Mouse (Mus musculus) megakaryocyte, adult 5-6 weeks (primary cell): Measurements from ENCODE around the gene Sec14l3. TPM values are rescaled to one million over a fixed set of nuclear protein-coding genes. Genes with fewer than 3 reads are reported as not detected.
"Not testable (repeated sequence)": the region's sequence is repeated elsewhere in the genome, so short reads cannot be mapped to it uniquely, and the experiment has no call there.

Experiments
- ATAC-seq: 2 replicates; pipeline ENCODE4 v1.8.0; 2016; ENCODE audit warnings: mild to moderate bottlenecking, inconsistent platforms; ENCODE audit not compliant: poor library complexity, severe bottlenecking
- total RNA-seq, 2 experiments: library from RNA; stranded (forward) in 1 of 2; stranded (reverse) in 1 of 2; fragments of 153-499, 151-499 nt in 1 of 2; fragments of 221-1000, 200-1000 nt in 1 of 2; gene quantifications; 2 replicates each; pipeline versions ENCODE4 v1.2.3 to v1.2.4; 2015 to 2017

The Sec14l3 gene
- not detected in 2 replicates for total RNA-seq (2015)
- not detected in 2 replicates for total RNA-seq (2017)

DNA sequence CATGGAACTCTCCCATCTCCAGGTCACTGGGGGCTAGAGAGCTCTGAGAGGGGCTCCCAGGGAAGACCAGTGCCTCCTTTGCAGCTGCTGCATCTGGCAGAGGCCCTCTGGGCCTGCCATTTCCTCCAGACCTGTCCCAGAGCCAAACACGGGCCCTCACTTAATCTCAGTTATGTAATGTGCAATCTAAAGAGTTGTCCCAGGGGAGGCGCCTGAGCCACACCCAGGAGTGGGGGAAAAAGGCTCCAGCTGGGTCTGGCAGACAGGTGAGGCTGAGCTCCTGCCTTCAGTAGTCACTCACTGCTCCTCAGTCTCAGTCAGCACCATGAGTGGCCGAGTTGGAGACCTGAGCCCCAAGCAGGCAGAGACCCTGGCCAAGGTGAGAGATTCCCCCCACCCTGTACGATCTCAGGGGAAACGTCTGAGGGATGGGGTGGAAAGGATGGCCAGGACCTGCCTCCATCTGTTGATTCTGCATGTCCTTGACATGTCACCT lies at the start of gene Sec14l3:
Gene Sec14l3 (plus strand): TSS at position 215 of the 496 bp plus-strand sequence.
- no peak for ATAC-seq

DNA sequence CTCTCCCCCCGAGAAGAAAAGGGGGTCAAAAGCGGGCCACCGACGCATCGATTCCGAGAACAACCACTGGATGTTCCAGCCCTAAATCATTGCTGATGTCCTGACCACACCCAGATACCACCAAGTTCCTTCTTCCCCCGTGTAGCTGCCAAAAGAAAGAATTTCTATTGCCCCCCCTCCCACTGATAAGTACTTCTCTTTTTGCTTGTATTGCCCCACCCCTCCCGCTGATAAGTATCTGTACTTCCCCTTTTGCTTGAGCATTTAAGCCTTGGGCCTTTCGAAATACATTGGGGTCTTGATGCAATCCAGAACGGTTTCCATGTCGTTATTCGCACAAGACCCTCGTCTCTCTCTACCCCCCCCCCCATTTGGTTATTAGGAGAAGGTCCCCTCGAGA lies 48.8 kb upstream of the Sec14l3 start:
- ATAC-seq: not testable (repeated sequence)

- not testable (repeated sequence) for ATAC-seq
Observed at GRCm38 (mm10) chr11:4022111-4022510, 42.5 kb upstream of the Sec14l3 start.

DNA sequence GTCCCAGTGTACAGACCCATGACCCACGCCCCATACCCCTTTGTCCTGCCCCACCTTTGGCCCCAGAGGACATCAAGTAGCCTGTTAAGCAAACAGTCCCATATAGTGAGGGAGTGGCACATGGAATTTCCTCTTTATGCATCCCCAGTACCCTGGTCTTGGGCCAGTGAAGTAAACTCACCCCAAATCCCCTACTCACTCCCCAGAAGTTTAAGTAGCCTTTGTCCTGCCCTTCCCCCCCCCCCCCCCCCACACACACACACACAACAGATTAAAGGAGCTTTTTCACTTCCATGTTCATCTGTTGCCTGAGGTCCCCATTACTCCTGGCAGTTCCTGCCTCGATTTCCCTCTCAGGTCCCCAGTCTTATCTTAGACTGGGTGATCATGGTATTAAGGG lies 41.3 kb upstream of the Sec14l3 start:
- ATAC-seq: no peak

DNA sequence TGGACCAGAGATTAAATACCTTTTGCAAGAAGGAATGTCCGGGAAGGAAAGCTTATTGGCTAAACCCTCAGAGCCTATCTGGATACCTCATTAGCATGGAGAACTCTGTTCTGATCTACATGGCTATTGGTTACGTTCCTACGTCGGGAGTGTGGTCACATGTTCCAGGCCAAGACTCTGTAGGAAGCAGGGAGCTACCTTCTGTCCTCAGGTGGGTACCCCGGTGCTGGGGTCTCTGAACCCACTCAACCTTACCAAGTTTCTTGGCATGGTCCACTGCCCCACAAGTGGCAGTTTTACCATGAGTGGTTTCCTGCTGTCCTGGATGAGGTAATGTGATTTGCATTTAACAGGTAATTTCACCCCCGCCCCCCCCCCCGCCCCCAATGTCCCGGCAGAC lies 37.6 kb upstream of the Sec14l3 start:
- no peak for ATAC-seq

DNA sequence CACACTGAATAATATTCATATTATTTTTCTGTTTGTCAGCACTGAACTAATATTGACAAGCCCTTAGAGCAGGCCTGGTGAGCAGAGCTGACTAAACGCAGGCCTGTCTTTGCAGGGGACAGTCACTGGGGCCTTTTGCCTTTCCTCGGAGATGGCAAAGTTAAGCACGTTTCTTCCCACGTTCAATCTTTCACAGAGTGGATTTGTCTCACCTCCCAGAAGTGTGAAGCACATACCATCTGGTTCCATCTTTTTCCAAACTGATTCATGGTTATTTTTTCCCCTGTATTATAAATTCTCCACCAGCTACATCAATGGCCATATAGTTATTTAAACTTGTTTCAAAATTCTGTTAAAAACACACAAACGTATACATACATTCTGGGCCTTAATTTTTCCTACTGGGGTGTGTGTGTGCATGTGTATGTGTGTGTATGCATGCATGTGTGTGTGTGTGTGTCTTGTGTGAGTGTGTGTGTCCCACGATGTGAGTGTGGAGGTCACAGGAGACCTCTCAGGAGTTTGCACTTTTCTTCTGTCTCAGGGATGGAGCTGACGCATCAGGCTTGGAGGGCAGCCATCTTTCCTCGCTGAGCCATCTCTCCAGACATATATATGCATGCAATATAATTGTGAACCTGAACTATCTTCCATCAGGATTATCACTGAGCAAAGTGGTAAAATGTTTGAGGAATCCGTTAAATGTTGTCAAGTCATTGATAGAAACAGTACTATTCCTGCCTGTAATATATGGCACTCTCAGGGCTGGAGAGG lies 36.9 kb upstream of the Sec14l3 start:
- ATAC-seq: no peak

DNA sequence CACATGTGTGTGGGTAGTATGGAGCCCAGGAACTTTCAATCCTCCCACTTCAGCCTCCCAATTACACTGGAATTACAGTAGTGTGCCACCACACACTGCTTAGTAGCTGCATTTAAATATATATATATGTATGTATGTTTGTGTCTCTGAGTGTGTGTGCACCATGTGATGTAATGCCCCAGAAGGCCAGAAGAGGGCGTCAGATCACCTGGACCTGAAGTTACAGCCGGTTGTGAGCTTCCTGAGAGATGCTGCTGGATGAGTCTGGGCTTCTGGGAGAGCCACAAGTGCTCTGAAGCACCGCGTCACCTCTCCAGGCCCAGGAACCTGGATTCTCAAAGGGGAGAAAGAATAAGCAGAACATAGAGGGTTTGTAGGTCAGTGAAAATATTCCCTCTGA lies 35.3 kb upstream of the Sec14l3 start:
- no peak for ATAC-seq

DNA sequence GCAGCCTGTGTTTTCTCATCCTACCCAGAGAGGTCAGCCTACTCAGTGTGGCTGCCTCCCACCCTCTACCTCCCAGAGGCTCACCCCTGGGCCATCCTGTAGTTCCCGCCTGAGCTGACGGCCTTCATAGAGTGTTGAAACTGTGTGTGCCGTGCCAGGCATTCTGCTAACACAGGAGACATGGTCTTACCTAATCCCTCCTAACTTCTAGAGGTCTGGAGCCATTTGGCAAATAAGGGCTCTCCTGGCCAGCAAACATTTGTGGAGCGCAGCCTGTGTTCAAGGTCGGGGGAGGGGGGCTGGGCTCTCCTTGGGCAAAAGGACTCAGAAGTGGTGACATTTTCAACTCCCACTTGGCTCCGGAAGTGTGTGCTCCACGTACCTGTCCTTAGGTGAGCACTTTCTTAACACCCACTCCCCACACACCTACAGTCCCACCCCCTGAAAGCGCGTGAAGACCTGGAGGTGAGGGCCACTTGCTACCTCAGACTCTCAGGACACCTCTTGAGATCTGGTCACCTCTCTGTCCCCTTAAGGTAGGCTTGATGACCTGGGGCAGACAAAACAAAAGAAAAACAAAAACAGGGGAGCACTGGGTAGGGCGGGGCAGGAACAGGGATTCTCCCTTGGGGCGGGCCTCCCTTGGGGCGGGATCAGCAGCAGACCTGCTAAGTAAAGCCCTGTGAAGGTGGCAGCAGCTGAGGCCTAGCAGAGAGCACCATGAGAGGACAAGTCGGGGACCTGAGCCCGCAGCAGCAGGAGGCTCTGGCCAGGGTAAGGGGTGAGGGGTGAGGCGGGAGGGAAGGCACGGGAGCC lies 33.3 kb upstream of the Sec14l3 start, which contains the start of gene Sec14l4:
Gene Sec14l4 (plus strand): TSS at position 337 of the 816 bp plus-strand sequence.
- ATAC-seq: no peak

DNA sequence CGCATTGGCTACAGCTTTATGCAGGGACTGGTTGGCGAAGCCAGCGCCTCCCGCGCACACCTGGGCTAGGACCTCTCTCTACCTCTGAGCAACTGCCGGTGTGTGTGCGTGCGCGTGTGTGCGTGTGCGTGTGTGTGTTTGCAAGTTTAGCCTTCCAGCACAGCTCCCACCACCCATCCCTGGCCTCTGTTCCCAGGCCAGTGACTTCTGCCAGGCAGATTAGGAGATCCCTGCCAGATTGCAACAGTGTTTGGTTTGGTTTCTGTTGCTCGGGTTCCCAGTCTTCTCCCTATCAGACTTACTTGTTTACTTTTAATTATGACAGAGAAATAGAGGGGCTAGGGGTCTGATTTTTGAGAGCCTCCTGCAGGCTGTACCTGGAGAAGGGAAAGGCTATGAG lies 32.7 kb upstream of the Sec14l3 start:
- ATAC-seq: no peak

DNA sequence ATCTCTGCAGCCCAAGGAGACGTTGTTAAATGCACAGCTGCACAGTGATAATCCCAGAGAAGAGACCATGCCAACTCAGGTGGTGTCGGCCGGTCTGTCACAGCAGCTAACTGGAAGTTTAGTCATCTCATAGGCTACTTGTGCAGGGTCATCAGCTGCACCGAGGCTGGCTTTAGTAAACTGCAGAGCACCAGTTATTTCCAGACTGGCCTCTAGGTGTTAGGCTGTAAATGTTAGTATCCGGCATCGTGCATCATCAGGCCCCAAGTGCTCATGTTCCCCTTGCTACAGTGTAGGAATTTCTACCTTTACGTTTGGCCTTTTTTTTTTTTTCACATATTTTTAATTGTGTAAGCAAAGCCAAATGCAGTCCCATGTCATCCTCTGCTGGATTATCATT lies 31.2 kb upstream of the Sec14l3 start:
- ATAC-seq: no peak

- no peak for ATAC-seq
Observed at GRCm38 (mm10) chr11:4034169-4034568, 30.5 kb upstream of the Sec14l3 start.

GRCm38 (mm10) chr11:4035116-4035892 lies 29.3 kb upstream of the Sec14l3 start:
- ATAC-seq: no peak

GRCm38 (mm10) chr11:4035916-4036315 lies 28.7 kb upstream of the Sec14l3 start:
- ATAC-seq: no peak

DNA sequence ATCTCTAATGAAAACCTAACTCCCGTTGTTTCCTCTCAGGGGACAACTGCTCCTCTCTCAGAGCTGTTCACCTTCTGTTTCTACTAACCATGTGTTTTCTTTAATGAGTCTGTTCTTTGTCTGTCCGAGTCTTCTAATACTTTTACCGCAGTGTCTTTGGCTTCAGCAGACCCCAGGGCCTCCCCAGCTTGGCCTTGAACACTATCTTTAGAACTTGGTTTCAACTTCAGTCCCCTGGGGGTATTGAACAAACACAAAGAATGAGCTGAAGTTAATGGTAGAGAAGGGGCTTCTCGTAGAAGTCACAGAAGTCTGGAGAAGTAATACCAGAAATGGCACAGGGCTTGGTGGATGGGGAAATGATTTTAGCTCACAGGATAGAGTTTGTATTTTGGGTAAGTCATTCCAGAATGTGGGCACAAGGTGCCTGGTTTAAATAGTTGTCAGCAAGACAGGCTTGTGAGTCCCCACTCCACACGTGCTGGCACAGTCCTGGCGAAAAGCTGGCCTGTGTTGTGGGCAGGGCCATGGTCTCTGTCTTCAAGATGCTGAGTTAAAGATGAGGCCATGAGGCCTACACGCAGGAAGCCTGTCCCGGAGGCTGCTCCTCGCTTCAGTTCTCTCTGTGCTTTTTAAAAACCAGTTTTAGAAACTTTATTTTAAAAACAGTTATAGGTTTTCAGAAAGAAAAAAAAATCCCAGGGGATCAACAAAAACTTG lies 28.1 kb upstream of the Sec14l3 start:
- no peak for ATAC-seq

GRCm38 (mm10) chr11:4039951-4040350 lies 24.7 kb upstream of the Sec14l3 start:
- no peak for ATAC-seq

- ATAC-seq: no peak
Observed at GRCm38 (mm10) chr11:4041123-4041625, 23.5 kb upstream of the Sec14l3 start.

- no peak for ATAC-seq
Observed at GRCm38 (mm10) chr11:4043081-4043480, 21.6 kb upstream of the Sec14l3 start.

DNA sequence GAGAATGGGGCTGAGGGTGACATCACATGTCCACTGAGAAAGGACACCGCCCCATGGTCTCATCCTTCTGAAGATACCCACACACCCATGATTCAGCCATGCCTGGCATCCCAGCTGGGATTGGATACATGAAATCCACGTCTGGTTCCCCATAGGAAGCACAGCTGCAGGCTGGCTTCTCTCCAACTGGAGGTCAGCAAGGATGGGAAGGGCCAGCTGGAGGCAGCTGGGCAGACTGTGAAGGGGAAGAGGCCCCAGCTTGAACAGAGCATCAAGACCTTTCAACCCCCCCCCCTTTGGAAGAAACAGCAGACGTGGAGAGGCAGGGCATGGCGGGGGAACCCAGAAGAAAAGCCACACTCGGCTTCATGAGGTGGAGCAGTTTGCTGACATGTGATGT lies 18.1 kb upstream of the Sec14l3 start:
- ATAC-seq: no peak

- ATAC-seq: no peak
Observed at GRCm38 (mm10) chr11:4047766-4048165, 16.9 kb upstream of the Sec14l3 start.

- ATAC-seq: no peak
Observed at GRCm38 (mm10) chr11:4048438-4048837, 16.2 kb upstream of the Sec14l3 start.
